Mouse (Mus musculus) forebrain, embryonic 13.5 days (tissue): ENCODE measurements around the gene Mis18bp1. TPM values are rescaled to one million over a fixed set of nuclear protein-coding genes. Genes with fewer than 3 reads are reported as not detected.
"Not testable (repeated sequence)": the region's sequence is repeated elsewhere in the genome, so short reads cannot be mapped to it uniquely, and the experiment has no call there.

ENCODE experiments used
- ATAC-seq: fragments of 200-750 bp; cut with Nextera tagmentation; 2 replicates; pipeline ENCODE4 v1.8.0; 2017
- H3K27ac ChIP-seq: fragments of 300-500 bp; sonication (generic); 2 replicates; pipeline ENCODE4 v1.5.1; 2015; ENCODE audit warnings: inconsistent platforms, mild to moderate bottlenecking, moderate library complexity
- H3K27me3 ChIP-seq: fragments of 300-500 bp; sonication (generic); 2 replicates; pipeline ENCODE4 v1.6.1; 2015; ENCODE audit warnings: mild to moderate bottlenecking, inconsistent platforms
- H3K36me3 ChIP-seq: fragments of 300-500 bp; sonication (generic); 2 replicates; pipeline ENCODE4 v1.6.1; 2015; ENCODE audit warnings: mild to moderate bottlenecking, inconsistent platforms; ENCODE audit not compliant: poor library complexity, severe bottlenecking
- H3K4me1 ChIP-seq: fragments of 300-500 bp; sonication (generic); 2 replicates; pipeline ENCODE4 v1.6.1; 2015; ENCODE audit warnings: inconsistent platforms
- H3K4me2 ChIP-seq: fragments of 300-500 bp; sonication (generic); 2 replicates; pipeline ENCODE4 v1.6.1; 2015; ENCODE audit warnings: inconsistent platforms, mild to moderate bottlenecking, moderate library complexity
- H3K4me3 ChIP-seq: fragments of 300-500 bp; sonication (generic); 2 replicates; pipeline ENCODE4 v1.5.1; 2015; ENCODE audit warnings: mild to moderate bottlenecking, inconsistent platforms
- H3K9ac ChIP-seq: fragments of 300-500 bp; sonication (generic); 2 replicates; pipeline ENCODE4 v1.6.1; 2015; ENCODE audit warnings: mild to moderate bottlenecking, inconsistent platforms
- H3K9me3 ChIP-seq: fragments of 300-500 bp; sonication (generic); replicated peaks from 2 replicates; pipeline ENCODE4 v1.6.1; 2016; ENCODE audit warnings: inconsistent platforms
- WGBS: fragments of 180-500 bp; shearing (Covaris S2); methylation state at CpG from one replicate; pipeline ENCODE4 v1.1.7; 2015; 5-methylcytosine and 5-hydroxymethylcytosine counted together
- polyA plus RNA-seq: library from polyadenylated mRNA; unstranded; fragments of >200 nt; fragmentation: Nextera tagmentation; extraction: Ambion mirVana; gene quantifications from 2 replicates; pipeline ENCODE4 v1.2.1, GENCODE M21; 2015

Mis18bp1 gene
- 68.0 and 68.5 TPM in 2 replicates for polyA plus RNA-seq

DNA sequence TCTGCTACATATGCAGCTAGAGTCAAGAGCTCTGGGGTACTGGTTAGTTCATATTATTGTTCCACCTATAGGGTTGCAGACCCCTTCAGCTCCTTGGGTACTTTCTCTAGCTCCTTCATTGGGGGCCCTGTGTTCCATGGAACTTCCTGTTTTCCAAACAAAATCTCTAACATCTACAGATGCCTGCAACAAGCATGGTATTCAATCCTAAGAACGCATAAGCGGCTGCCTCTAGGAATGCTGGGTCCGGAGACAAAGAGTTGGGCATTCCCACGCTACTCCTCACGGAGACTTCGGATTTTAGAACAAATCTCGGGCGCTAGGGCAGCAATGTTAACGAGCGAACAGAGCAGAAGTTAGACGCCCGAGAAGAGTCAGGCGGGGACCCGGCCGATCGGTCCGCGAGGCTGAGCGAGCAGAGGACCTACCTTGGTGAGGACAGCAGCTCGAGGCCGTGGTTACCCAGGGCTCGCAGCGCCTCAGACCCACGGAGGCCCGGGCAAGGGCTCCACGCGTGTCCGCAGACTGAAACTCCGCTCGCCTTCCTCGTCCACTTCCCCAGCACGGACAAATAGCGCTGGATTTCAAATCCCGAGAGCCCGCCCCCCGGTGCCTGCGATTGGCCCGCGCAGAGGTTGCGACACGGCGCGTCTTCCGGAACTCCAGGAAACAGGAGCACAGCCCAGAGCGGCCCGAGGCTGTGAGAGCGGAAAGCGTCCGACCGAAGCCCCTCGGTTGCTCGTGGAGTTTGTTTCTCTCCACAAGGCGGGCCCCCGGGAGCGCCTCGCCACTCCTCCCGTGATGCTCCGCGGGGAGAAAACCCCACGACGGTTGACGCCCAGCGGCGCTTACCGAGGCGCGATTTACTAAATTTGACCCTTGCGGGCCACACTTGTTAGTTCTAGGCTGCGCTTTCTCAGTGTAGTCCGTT, at the start of gene Mis18bp1:
Gene Mis18bp1 (minus strand): TSS at position 584 of the 931 bp plus-strand sequence.
- H3K4me2 ChIP-seq, result peak within 1 kb of the TSS; percentile 60
- H3K9ac ChIP-seq, result peak within 1 kb of the TSS; percentile 82
- H3K27ac ChIP-seq, result peak within 1 kb of the TSS; percentile 92
- H3K9me3 ChIP-seq, result peaks cover 8% of the 10 kb centered on the region
- H3K4me3 ChIP-seq, result peak within 1 kb of the TSS; percentile 85
- ATAC-seq, result peak; percentile 99
- 0 out of 2 replicates have a peak, but pooled peaks cover 6% of the 10 kb centered on the region for H3K36me3 ChIP-seq
- no peaks in the 10 kb centered on the region for H3K27me3 ChIP-seq
- H3K4me1 ChIP-seq, result peaks cover 14% of the 10 kb centered on the region
- WGBS, result under 1% methylated on average over 70 of the region's 70 CpGs

GRCm38 (mm10) chr12:65216404-65216840, 44.0 kb upstream of the Mis18bp1 start:
- WGBS, result 24% methylated on average over 6 of the region's 6 CpGs
- no peaks in the 10 kb centered on the region for H3K27me3 ChIP-seq
- H3K27ac ChIP-seq, result peak overlapping the region; percentile 55
- no peak overlapping the region for H3K4me3 ChIP-seq
- peak; percentile 95 for ATAC-seq
- peak overlapping the region; percentile 0; the same call in 1 of the 2 replicates for H3K4me2 ChIP-seq
- no peaks in the 10 kb centered on the region for H3K9me3 ChIP-seq
- peaks cover 15% of the 10 kb centered on the region for H3K4me1 ChIP-seq
- no peak overlapping the region for H3K9ac ChIP-seq
- no peaks in the 10 kb centered on the region for H3K36me3 ChIP-seq

DNA sequence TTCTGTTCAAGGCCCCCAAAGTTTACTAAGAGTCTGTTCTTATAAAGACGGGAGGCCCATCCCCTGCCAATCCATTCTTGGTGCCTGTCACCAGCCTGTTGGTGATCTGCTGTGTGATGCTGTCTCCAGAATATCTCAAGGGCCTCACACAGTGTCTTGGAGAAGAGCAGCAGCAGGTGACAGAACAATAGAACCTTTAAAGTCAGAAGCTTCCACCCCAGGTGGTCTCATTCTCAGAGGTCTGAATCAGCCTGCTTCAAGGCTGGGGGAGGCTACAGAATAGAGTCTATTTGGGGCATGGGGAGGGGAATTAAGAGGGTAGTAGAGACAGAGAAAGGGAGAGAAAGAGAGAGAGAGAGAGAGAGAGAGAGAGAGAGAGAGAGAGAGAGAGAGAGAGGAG, 34.0 kb upstream of the Mis18bp1 start:
- Histone ChIP-seq H3K9ac (no peak overlapping the region), H3K4me2 (no peak overlapping the region), H3K4me1 (no peaks in the 10 kb centered on the region), H3K9me3 (no peaks in the 10 kb centered on the region), H3K36me3 (no peaks in the 10 kb centered on the region), H3K27me3 (no peaks in the 10 kb centered on the region), H3K27ac (no peak overlapping the region), H3K4me3 (no peak overlapping the region)
- WGBS, result 30% methylated on average over 1 of the region's 1 CpGs
- ATAC-seq, result no peak

- Histone ChIP-seq H3K9ac (no peak overlapping the region), H3K9me3 (no peaks in the 10 kb centered on the region), H3K36me3 (no peaks in the 10 kb centered on the region), H3K27ac (no peak overlapping the region), H3K4me1 (no peaks in the 10 kb centered on the region), H3K4me3 (no peak overlapping the region), H3K4me2 (no peak overlapping the region), H3K27me3 (no peaks in the 10 kb centered on the region)
- WGBS, result 96% methylated on average over 2 of the region's 2 CpGs
- ATAC-seq, result no peak
These were observed 29.4 kb upstream of the Mis18bp1 start for GRCm38 (mm10) chr12:65201812-65202211.

DNA sequence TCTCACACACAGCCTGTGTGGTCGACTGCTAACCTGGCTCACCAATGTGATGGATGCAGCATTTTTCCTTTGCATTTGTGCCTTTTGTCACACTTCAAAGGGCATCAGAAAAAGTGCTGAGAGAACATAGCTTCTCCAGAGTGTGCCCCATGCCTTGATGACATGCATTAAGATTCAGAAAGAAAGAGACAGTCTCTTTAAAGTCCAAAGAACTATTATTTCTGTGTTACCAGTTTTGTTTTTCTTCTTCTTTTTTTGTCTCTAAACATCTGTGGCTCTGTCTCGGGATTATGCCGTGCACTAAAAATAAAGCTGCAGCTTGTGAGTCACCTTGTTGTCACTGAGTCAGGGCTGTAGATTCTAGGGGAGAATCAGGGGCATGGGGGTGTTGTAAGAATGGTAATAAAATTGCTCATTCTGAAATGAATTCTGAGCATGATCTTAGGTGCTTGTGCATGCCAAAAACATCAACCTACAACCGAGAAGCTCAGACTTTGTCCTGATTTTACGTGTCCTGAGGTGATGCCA, 21.7 kb upstream of the Mis18bp1 start:
- 74% methylated on average over 5 of the region's 5 CpGs for WGBS
- Histone ChIP-seq H3K4me1 (no peaks in the 10 kb centered on the region), H3K4me2 (no peak overlapping the region), H3K4me3 (no peak overlapping the region), H3K36me3 (no peaks in the 10 kb centered on the region), H3K9ac (no peak overlapping the region), H3K9me3 (no peaks in the 10 kb centered on the region), H3K27ac (no peak overlapping the region), H3K27me3 (no peaks in the 10 kb centered on the region)
- ATAC-seq, result no peak

DNA sequence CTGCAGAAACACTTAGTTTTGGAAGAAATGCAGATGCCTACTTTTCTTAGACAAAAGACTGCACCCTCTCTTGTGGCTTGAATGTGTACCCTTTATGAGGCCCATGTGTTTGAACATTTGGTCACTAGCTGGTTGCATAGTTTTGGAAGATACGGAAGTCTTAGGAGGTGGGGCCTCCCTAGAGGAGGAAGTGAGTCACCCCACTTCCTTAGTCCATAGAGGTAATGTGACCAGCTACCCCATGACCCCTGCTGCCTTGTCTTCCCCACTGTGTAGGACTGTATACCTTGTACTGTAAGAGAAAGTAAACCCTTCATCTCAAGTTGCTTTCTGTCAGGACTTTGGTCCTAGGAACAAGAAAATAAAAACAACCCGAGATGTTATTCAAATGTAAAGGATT, 16.8 kb upstream of the Mis18bp1 start:
- Histone ChIP-seq H3K27me3 (no peaks in the 10 kb centered on the region), H3K27ac (no peak overlapping the region), H3K9me3 (no peaks in the 10 kb centered on the region), H3K4me1 (no peaks in the 10 kb centered on the region), H3K9ac (no peak overlapping the region), H3K4me2 (no peak overlapping the region), H3K4me3 (no peak overlapping the region), H3K36me3 (no peaks in the 10 kb centered on the region)
- ATAC-seq, result no peak
- WGBS, result 84% methylated on average over 2 of the region's 2 CpGs

- WGBS, result 53% methylated on average over 3 of the region's 3 CpGs
- Histone ChIP-seq H3K4me3 (no peak overlapping the region), H3K4me2 (no peak overlapping the region), H3K4me1 (no peaks in the 10 kb centered on the region), H3K36me3 (no peaks in the 10 kb centered on the region), H3K27ac (no peak overlapping the region), H3K9me3 (no peaks in the 10 kb centered on the region), H3K9ac (no peak overlapping the region), H3K27me3 (no peaks in the 10 kb centered on the region)
- ATAC-seq, result no peak
These were observed 15.0 kb upstream of the Mis18bp1 start for GRCm38 (mm10) chr12:65187365-65187764.

DNA sequence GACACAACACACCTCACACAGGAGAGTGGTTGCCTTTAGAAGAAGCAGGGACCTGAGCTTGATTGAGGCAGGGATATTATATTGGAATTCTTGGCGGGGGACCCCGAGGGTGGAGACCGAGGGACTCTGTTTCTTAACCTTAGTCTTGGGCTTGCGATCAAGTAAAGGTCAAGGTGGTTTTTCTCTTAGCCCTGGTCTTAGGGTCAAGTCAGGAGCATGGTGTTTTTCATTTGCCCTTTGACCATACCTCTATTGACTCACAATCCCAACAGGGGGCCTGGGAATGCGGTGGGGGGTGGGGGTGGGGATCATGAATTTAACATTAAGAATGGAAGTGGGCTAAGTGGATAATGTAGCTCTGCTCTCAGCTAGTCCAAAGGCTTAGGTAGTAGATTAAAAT, 1.3 kb upstream of the Mis18bp1 start:
- no peak overlapping the region for H3K4me3 ChIP-seq
- no peak overlapping the region for H3K4me2 ChIP-seq
- H3K27me3 ChIP-seq, result no peaks in the 10 kb centered on the region
- 91% methylated on average over 5 of the region's 5 CpGs for WGBS
- no peak overlapping the region for H3K27ac ChIP-seq
- peaks cover 14% of the 10 kb centered on the region for H3K4me1 ChIP-seq
- H3K9ac ChIP-seq, result no peak overlapping the region
- ATAC-seq, result no peak
- H3K9me3 ChIP-seq, result no peaks in the 10 kb centered on the region
- no peaks in the 10 kb centered on the region for H3K36me3 ChIP-seq

DNA sequence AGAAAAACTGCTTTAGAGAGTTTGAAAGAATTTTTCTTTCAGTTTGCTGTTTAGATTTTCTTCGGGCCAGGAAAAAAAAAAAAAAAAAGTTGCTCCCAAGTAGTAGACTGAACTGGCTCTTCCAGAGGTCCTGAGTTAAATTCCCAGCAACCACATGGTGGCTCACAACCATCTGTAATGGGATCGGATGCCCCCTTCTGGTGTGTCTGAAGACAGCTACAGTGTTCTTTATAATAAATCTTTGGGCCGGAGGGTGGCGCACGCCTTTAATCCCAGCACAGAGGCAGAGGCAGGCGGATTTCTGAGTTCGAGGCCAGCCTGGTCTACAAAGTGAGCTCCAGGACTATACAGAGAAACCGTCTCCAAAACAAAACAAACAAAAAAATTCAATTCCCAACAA, 555 bp upstream of the Mis18bp1 start:
- Histone ChIP-seq H3K27ac (peak overlapping the region; percentile 92), H3K9ac (peak overlapping the region; percentile 82), H3K4me2 (peak overlapping the region; percentile 60), H3K4me1 (peaks cover 14% of the 10 kb centered on the region), H3K4me3 (peak overlapping the region; percentile 85)
- not testable (repeated sequence) for H3K27me3 ChIP-seq, H3K36me3 ChIP-seq, H3K9me3 ChIP-seq
- ATAC-seq, result peak; percentile 65
- WGBS, result 30% methylated on average over 8 of the region's 8 CpGs

GRCm38 (mm10) chr12:65136121-65136520, 36.3 kb downstream of the Mis18bp1 start:
- not testable (repeated sequence) for H3K27me3 ChIP-seq

DNA sequence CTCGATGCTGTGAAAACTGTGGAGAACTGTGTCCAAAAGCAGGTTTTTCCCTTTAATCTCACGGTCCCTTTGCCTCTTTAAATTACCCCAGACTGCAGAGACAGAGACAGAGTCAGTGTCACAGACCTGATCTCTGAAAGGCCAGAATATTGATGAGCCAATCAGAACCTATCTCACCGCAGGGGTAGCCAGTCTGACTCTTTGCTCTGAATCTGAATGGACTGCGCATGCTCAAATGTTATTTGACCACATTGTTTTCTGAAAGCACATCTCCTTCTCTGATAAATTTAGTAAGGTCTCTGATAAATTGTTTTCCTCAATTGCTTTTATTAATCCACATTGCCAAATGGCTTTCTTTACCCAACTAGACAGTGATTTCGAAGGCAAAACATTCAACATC, 53.0 kb downstream of the Mis18bp1 start:
- peaks cover 73% of the 10 kb centered on the region for H3K36me3 ChIP-seq
- no peaks in the 10 kb centered on the region for H3K4me1 ChIP-seq
- H3K27me3 ChIP-seq, result no peaks in the 10 kb centered on the region
- no peak overlapping the region for H3K9ac ChIP-seq
- no peak overlapping the region for H3K4me3 ChIP-seq
- no peaks in the 10 kb centered on the region for H3K9me3 ChIP-seq
- H3K27ac ChIP-seq, result no peak overlapping the region
- WGBS, result 91% methylated on average over 5 of the region's 5 CpGs
- no peak overlapping the region for H3K4me2 ChIP-seq
- no peak for ATAC-seq

More at GRCm38 (mm10) chr12:65136121-65136520, 36.3 kb downstream of the Mis18bp1 start:
- not testable (repeated sequence) for ATAC-seq, H3K4me1 ChIP-seq, H3K4me2 ChIP-seq, H3K4me3 ChIP-seq, H3K27ac ChIP-seq, H3K9ac ChIP-seq, H3K9me3 ChIP-seq
- H3K36me3 ChIP-seq, result peaks cover 42% of the 10 kb centered on the region
- 92% methylated on average over 4 of the region's 4 CpGs for WGBS

GRCm38 (mm10) chr12:65118968-65119367, 53.4 kb downstream of the Mis18bp1 start:
- H3K4me3 ChIP-seq, result no peak overlapping the region
- H3K4me1 ChIP-seq, result no peaks in the 10 kb centered on the region
- ATAC-seq, result no peak
- H3K36me3 ChIP-seq, result peaks cover 73% of the 10 kb centered on the region
- H3K9me3 ChIP-seq, result no peaks in the 10 kb centered on the region
- H3K27me3 ChIP-seq, result no peaks in the 10 kb centered on the region
- WGBS, result 84% methylated on average over 7 of the region's 7 CpGs
- H3K27ac ChIP-seq, result no peak overlapping the region
- no peak overlapping the region for H3K4me2 ChIP-seq
- no peak overlapping the region for H3K9ac ChIP-seq
